Mouse (Mus musculus) thymus, postnatal 14 days (tissue): ENCODE measurements around the gene Rbks.
"Not testable (repeated sequence)": the region's sequence is repeated elsewhere in the genome, so short reads cannot be mapped to it uniquely, and the experiment has no call there.

Experiments used
- DNase-seq: peaks from one replicate; pipeline ENCODE4 v3.0.0; 2021

Rbks gene

GRCm38 (mm10) chr5:31614339-31615025 lies 82.9 kb downstream of the Rbks start:
- DNase-seq, result peak; percentile 67

DNA sequence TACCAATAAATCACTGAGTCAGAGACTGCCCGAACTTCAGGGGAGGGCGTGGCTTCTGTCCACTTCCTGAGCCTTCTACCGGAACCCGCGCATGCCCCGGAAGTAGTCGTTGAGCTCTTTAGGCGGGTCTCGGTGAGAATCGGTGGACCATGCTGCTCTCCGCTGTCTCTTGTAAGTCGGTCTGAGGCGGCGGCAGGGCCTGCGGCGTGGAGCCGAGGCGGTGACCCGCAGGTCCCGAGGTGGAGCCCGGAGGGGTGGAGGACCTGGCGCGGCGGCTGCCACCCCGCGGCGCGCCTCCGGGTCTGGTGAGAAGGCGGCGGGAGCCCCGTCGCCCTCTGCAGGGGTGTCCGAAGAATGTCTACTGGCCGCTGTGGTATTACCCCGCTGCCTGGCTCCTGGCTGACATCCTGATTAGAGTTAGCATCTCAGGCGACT lies 83.6 kb downstream of the Rbks start:
- DNase-seq, result peak; percentile 84

- no peak for DNase-seq
Observed at GRCm38 (mm10) chr5:31611186-31611585, 86.2 kb downstream of the Rbks start.

DNA sequence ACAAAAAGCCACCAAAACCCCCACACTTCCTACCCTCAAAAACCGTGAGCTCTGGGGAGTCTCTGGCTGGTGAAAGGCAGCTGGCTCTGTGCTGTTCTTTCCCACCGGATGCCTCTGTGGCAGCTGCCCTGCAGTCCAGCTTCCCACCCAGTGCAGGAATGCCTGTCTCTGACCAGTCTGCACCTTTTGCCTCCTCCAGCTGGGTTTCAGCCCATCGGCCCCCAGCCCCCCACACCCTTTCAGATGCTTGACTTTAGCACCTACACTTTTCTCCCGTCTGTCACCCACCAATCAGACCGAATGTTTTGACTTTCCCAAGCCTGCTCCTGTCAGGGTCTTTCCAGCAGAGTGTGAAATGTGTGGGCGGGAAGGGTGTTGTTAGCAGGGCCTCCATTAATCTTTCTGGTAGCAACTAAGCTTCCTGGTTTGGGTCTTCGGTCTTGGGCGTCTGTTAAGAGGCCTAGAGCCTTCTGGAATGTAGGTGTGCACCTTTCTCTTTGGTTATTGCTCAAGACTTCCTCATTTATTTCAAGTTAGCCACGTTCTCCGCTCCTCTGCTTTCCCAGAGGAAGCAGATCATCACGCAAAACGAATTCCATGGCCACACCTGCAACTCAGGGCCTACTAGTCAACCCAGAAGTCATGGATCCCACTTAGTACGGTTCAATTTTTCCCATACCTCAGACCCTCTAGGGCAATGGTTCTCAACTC lies 86.9 kb downstream of the Rbks start:
- no peak for DNase-seq

DNA sequence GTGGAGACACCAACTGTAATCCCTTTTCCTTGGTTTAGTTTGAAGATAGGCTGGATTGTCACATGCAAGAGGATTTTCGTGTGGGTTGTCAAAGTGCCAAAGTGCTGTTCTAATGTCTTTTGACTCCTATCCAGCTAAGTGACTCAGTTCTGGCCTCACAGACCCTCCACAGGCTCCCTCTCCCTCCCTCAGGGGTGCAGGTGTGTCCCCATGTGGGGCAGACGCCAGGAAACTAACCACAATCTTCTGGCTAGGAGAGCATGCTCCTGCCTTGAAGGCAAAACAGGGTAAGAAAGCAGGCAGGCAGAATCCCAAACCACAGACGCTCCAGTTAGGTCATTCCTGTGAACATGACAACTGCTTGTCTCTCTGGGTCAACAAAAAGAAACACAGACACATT lies 91.3 kb downstream of the Rbks start:
- peak; percentile 74 for DNase-seq

GRCm38 (mm10) chr5:31603766-31604165 lies 93.7 kb downstream of the Rbks start:
- no peak for DNase-seq

DNA sequence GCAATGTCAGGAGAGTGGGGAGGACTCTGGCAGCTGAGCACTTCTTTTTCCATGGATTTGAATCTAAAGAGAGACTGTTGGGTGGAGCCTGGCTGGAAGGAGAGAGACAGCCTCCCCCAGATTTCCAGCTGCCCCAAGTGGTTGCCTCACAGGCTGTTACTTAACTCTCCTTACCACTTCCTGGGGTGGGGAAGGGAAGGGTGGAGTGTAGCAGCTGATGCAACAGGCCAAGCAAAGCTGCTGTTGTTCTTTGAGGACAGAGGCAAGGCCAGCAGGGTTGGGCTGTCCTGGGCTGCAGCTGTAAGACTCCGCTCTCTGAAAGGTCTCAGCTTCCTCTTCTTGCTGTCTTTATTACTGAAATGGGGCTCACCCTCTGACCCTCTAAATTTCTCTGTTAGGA lies 95.0 kb downstream of the Rbks start:
- DNase-seq, result peak; percentile 78

DNA sequence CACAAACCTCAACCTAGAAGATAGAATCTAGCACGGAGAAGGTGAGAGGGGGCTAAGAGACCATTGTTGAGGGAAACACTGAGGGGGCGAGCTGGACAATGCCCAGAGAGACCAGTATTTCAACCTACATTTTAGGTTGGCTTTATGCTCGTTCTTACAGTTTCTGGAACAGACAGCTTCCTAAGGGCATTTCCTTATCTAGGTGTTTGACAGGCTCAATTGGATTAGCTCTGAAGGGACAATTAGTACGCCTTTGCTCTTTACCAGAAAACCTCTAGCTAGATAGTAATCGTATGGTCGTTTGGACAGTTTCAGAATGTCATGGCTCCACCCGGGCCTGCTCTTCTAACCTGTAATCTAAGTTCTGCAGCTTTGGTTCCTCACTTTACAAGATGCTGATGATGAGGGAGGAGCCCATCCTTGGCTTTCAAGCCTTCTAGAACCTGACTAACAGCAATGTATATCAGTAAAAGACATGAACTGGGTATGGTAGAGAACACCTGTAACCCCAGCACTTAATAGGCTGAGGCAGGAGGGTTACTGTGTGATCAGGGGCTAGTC lies 96.2 kb downstream of the Rbks start:
- no peak for DNase-seq

DNA sequence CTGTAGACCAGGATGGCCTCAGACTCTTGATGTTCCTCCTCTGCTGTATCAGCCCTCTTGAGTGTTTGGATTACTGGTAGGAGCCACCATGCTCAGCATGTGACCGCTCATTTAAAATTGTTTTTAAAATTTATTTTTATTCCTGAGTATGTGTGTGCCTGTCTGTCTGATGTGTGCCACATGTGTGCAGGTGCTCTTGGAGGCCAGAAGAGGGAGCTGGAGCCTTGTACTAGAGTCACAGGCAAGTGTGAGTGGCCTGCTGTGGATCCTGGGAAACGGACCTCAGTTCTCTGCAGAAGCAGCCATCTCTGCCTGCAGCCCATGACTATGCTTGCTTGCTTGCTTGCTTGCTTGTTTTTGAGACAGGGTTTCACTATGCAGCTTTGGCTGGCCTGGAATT lies 98.3 kb downstream of the Rbks start:
- peak; percentile 33 for DNase-seq

GRCm38 (mm10) chr5:31598579-31598978 lies 98.8 kb downstream of the Rbks start:
- peak; percentile 65 for DNase-seq

DNA sequence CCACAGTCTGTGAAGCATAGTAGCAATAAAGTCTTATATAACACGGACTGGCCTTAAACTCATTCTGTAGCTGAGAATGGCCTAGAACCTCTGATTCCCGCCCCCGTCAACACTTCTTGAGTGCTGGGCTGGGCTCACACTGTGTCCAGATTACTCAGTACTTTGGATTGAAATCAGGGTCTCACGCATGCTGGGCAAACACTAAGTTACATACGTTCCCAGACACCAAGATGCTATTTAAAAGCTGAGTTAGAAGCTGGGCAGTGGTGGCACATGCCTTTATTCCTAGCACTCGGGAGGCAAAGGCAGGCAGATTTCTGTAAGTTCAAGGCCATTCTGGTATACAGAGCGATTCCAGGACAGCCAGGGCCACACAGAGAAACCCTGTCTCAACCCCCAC lies 99.3 kb downstream of the Rbks start:
- no peak for DNase-seq

DNA sequence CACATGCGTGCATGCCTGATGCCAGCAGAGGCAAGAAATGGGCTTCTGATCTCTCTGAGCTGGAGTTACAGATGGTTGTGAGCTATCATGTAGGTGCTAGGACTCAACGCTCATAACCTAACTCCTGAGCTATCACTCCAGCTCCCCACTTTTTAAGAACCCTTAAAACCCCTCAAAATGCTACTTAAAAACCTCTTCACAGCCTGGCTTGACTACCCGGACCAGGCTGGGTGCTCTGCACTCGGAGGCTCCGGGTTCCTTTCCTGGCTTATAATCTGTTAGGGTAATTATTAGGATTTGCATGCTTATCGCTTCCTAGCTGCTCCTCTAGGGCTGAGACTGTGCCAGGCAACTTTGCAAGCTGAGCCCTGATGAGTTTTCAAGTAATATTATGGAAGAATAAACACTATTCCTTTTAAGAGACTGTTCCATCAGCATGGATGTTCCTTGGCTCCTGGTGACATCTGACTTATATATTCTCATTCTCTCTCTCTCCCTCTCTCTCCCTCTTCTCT lies 99.9 kb downstream of the Rbks start:
- DNase-seq, result no peak

- DNase-seq, result peak; percentile 85
Observed at GRCm38 (mm10) chr5:31596481-31597429, 100.7 kb downstream of the Rbks start, which contains the start of gene Mrpl33. Gene Mrpl33 (plus strand): TSS chr5:31596935.

DNA sequence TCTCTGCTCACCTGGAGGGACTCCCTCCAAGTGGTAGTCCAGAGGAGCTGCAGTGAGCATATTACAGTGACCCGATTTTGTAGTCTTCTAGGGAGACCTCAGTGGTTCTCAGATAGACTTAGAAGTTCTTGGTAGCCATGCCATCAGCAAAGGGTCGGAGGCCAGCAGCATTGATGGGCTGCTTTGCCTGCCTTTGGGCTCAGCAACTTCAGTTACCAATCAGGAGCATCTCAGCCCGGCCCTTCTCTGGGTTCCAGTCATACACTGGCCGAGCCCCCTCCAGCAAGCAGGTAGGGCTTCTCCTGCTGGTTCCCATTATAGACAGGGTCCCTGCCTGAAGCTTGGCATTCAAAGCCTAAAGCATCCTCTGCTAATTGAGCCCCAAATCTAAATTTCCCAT lies 101.6 kb downstream of the Rbks start:
- DNase-seq, result no peak

- no peak for DNase-seq
Observed at GRCm38 (mm10) chr5:31591122-31591521, 106.3 kb downstream of the Rbks start.

GRCm38 (mm10) chr5:31589711-31590319 lies 107.6 kb downstream of the Rbks start:
- no peak for DNase-seq

- DNase-seq, result not testable (repeated sequence)
Observed at GRCm38 (mm10) chr5:31588672-31589071, 108.8 kb downstream of the Rbks start.

- DNase-seq, result no peak
Observed at GRCm38 (mm10) chr5:31588016-31588415, 109.4 kb downstream of the Rbks start.

DNA sequence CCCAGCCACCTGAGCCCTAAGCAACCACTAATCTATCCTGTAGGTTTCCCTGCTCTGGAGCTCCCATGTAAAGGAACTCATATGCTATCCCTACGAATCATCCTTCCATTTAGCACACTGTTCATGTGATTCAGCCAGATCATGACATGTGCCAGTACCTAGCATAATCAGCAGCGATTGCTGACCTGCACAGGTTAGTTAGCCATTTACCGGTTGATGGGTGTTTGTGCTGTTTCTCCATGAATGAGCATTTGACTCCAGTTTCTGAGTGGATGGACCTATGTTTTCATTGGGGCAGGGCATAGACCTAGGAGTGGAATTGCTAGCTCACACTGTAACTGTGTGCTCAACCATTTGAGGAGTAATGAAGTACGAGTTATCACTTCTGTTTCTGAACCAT lies 111.9 kb downstream of the Rbks start:
- DNase-seq, result no peak

DNA sequence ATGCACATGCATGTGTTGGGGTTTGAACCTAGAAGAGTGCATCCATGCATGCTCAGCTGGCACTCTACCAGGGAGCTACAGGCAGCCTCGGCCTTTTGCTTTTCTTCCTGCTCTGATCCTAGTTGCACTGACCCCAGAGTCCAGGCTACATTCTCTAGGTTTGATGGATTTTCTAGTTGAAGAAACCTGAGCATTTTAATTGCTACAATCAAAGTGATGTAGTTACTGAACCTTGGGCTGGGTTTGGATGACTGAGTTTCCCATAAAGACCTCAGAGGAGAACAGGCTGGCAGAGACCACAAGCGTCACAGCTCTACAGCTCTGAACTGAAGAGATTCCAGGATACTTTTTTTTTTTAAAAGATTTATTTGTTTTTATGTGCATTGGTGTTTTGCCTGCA lies 114.2 kb downstream of the Rbks start:
- DNase-seq, result no peak

GRCm38 (mm10) chr5:31581932-31582331 lies 115.5 kb downstream of the Rbks start:
- peak; percentile 40 for DNase-seq

- no peak for DNase-seq
Observed at GRCm38 (mm10) chr5:31581263-31581662, 116.2 kb downstream of the Rbks start.
